Mouse (Mus musculus): ENCODE results near the gene Morc1. TPM values are rescaled to one million over a fixed set of nuclear protein-coding genes. Genes with fewer than 3 reads are reported as not detected.

Gene Morc1
- not detected in 2 replicates for polyA plus RNA-seq (2016; fragmentation: Nextera tagmentation; extraction: Ambion mirVana)

GRCm38 (mm10) chr16:48431027-48431426 lies at the start of gene Morc1:
TSS of gene Morc1 (plus strand) at chr16:48431237.
- DNase-seq (ENCODE audit: low spot score): no peak
- H3K27ac ChIP-seq (replicated peaks): no peak within 1 kb of the TSS
- no peaks in the 10 kb centered on the region for H3K27me3 ChIP-seq (replicated peaks; ENCODE audit: low read depth, poor library complexity, severe bottlenecking)
- no peaks in the 10 kb centered on the region for H3K36me3 ChIP-seq (replicated peaks)
- H3K9me3 ChIP-seq: no peaks in the 10 kb centered on the region
- no peak within 1 kb of the TSS for H3K4me3 ChIP-seq
- H3K4me1 ChIP-seq: 0 out of 2 replicates have a peak, but pooled peaks cover 4% of the 10 kb centered on the region
- WGBS: 93% methylated on average over 15 of the region's 15 CpGs

DNA sequence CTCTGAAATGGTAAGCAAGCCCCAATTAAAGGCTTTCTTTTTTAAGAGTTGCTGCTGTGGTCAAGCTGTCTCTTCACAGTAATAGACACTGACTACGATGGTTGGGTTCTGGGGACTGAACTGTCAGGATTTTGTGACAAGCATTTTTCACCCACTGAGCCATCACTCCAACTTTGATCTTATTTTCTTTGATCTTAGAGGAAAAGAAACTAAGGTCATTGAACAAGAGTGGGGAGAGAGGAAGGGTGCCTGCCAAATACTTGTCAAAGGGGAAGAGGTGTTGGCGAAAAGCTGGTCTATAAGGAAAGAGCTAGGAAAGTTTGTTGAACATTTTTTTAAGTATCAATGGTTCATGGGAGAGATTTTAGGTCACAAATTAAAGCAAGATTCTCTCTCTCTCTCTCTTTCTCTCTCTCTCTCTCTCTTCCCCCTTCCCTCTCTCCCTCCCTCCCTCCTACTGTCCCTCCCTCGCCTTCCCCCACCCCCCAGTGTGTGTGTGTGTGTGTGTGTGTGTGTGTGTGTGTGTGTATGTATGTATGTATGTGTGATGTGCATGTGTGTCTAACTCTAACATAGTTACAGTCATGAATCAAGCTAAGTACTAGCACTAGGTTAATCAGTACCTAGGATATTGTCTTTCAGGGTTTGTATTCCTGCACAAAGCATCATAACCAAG lies 47.3 kb upstream of the Morc1 start:
- H3K27me3 ChIP-seq (replicated peaks; ENCODE audit: low read depth, poor library complexity, severe bottlenecking): no peaks in the 10 kb centered on the region
- no peaks in the 10 kb centered on the region for H3K9me3 ChIP-seq
- no peak for DNase-seq (ENCODE audit: low spot score)
- H3K4me3 ChIP-seq: no peak overlapping the region
- no peaks in the 10 kb centered on the region for H3K4me1 ChIP-seq
- no peaks in the 10 kb centered on the region for H3K36me3 ChIP-seq (replicated peaks)
- 84% methylated on average over 2 of the region's 3 CpGs for whole genome bisulfite sequencing
- no peak overlapping the region for H3K27ac ChIP-seq (replicated peaks)

- H3K4me1 ChIP-seq: no peaks in the 10 kb centered on the region
- H3K36me3 ChIP-seq (replicated peaks): no peaks in the 10 kb centered on the region
- no peak overlapping the region for H3K27ac ChIP-seq (replicated peaks)
- H3K4me3 ChIP-seq: no peak overlapping the region
- no peaks in the 10 kb centered on the region for H3K9me3 ChIP-seq
- H3K27me3 ChIP-seq (replicated peaks; ENCODE audit: low read depth, poor library complexity, severe bottlenecking): no peaks in the 10 kb centered on the region
- no peak for DNase-seq (ENCODE audit: low spot score)
- WGBS: 81% methylated on average over 2 of the region's 2 CpGs
Measured at GRCm38 (mm10) chr16:48386982-48387381, 44.1 kb upstream of the Morc1 start.

DNA sequence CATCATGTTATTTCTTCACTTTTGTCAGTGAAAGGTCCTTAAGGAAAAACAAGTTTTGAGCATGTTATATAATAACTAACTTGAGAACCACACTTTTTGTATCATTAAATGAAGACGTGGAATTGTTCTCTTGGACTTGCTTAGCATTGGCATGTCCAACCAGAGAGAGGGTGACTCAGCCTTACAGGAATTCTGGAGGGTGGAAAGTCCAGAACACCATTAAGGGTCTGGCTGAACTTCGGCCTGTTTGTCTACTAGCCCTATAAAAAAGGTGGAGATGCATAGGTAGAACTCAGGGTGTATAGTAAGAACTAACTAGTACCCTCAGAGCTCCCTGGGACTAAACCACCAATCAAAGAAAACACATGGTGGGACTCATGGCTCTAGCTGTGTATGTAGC lies 35.8 kb upstream of the Morc1 start:
- no peaks in the 10 kb centered on the region for H3K9me3 ChIP-seq
- no peaks in the 10 kb centered on the region for H3K4me1 ChIP-seq
- 95% methylated on average over 2 of the region's 2 CpGs for WGBS
- H3K4me3 ChIP-seq: no peak overlapping the region
- H3K27me3 ChIP-seq (replicated peaks; ENCODE audit: low read depth, poor library complexity, severe bottlenecking): no peaks in the 10 kb centered on the region
- H3K27ac ChIP-seq (replicated peaks): no peak overlapping the region
- DNase-seq (ENCODE audit: low spot score): no peak
- H3K36me3 ChIP-seq (replicated peaks): no peaks in the 10 kb centered on the region

DNA sequence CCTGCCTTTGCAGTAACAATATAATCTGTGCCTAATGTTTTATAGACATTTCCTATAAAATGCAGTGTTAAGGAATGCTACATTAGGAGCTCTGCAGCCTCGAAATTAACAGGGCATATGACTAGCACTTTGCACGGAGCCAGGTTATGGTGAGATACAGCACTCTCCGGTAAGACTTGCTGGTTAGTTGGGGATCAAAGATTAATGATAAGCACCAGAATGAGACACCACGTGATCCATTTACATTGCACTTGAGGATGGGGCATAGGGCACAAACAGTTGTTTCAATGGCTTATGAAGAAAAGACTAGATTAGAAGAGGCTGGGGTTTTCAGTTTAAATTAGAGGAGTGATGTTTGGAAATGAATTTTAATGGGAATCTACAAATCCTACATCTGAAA lies 28.1 kb upstream of the Morc1 start:
- H3K27me3 ChIP-seq (replicated peaks; ENCODE audit: low read depth, poor library complexity, severe bottlenecking): no peaks in the 10 kb centered on the region
- no peaks in the 10 kb centered on the region for H3K36me3 ChIP-seq (replicated peaks)
- H3K27ac ChIP-seq (replicated peaks): no peak overlapping the region
- H3K4me1 ChIP-seq: no peaks in the 10 kb centered on the region
- DNase-seq (ENCODE audit: low spot score): no peak
- H3K9me3 ChIP-seq: no peaks in the 10 kb centered on the region
- WGBS: 84% methylated on average over 4 of the region's 4 CpGs
- no peak overlapping the region for H3K4me3 ChIP-seq

DNA sequence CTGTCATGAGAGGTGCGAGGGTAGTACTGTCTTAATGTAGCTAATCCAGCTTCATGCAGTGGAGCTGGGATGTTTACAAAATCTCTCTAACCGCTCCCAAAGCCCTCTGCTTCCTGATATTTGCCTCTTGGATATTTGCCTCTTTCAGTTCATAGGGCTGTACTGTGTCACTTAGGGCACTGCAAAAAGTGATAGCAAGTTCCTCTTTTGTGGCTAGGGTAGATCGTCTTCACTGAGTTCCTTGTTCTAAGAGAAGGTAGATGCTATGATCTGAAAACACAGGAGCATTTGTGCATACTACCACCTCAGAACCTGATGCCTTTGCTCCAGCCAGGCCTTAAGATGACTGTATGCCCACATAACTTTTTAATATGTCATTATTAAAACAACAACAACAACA lies 27.6 kb upstream of the Morc1 start:
- no peaks in the 10 kb centered on the region for H3K27me3 ChIP-seq (replicated peaks; ENCODE audit: low read depth, poor library complexity, severe bottlenecking)
- H3K4me1 ChIP-seq: no peaks in the 10 kb centered on the region
- 88% methylated on average over 3 of the region's 3 CpGs for WGBS
- H3K36me3 ChIP-seq (replicated peaks): no peaks in the 10 kb centered on the region
- H3K9me3 ChIP-seq: no peaks in the 10 kb centered on the region
- DNase-seq (ENCODE audit: low spot score): no peak
- no peak overlapping the region for H3K4me3 ChIP-seq
- H3K27ac ChIP-seq (replicated peaks): no peak overlapping the region

GRCm38 (mm10) chr16:48404009-48404408 lies 27.0 kb upstream of the Morc1 start:
- Histone ChIP-seq H3K4me1 (no peaks in the 10 kb centered on the region), H3K9me3 (no peaks in the 10 kb centered on the region), H3K4me3 (no peak overlapping the region), H3K36me3 (replicated peaks) (no peaks in the 10 kb centered on the region), H3K27me3 (replicated peaks; ENCODE audit: low read depth, poor library complexity, severe bottlenecking) (no peaks in the 10 kb centered on the region), H3K27ac (replicated peaks) (no peak overlapping the region)
- no peak for DNase-seq (ENCODE audit: low spot score)

DNA sequence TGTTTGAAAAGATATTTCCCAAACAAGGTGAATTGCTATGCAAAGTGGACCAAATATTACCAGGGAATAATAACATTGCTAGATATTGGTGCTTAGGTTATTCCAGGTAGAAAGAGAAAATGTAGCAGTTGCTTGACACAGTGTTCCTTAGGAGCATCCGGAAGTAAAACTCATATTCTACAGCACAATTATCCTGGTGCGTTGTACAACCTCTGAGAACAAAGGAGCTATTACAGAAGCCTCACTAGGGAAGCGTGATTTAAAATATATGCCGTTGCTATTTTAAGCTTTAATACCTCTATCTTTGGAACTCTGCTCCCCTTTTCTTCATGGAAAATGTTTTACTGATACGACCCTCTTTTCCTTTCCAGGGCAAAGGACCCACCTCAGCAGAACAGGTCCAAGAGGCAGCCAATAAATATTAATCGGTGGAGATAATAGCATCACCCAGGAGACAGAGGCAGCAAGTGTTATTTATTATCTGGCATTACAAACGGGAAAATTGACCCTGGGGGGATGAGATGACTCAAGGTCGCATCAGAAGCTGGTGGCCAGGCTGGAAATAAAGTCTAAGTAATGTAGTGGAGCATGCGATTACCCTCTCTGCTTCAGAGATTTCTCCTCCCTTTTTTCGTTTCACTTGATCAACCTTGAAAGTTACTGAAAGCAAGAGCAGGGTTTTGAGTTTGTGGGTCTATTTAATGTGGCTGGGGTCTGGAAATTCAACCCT lies 25.2 kb upstream of the Morc1 start:
- Histone ChIP-seq H3K4me3 (no peak overlapping the region), H3K4me1 (no peaks in the 10 kb centered on the region), H3K9me3 (no peaks in the 10 kb centered on the region), H3K27ac (replicated peaks) (no peak overlapping the region), H3K27me3 (replicated peaks; ENCODE audit: low read depth, poor library complexity, severe bottlenecking) (no peaks in the 10 kb centered on the region), H3K36me3 (replicated peaks) (no peaks in the 10 kb centered on the region)
- DNase-seq (ENCODE audit: low spot score): no peak
- 78% methylated on average over 10 of the region's 10 CpGs for WGBS

DNA sequence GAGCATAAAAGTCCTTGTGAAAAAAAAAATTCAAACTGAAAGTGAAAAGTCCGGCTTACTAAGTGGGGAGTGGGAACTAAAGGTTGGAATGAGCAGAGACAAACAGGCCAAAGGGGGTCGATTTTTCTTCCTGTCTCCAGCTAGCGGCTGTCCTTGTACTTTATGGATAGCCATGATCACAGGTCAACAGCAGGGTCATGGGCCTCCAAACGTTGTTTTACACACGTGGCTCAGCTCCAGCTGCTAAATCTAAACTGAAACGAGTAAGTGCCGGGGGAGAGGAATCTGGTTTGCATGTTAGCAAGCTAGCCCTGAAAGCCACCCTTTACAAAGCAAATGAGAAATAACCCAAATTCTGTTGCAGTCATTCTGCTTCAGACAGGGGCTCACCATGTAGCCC lies 21.5 kb upstream of the Morc1 start:
- WGBS: 64% methylated on average over 7 of the region's 7 CpGs
- Histone ChIP-seq H3K4me1 (no peaks in the 10 kb centered on the region), H3K36me3 (replicated peaks) (no peaks in the 10 kb centered on the region), H3K9me3 (no peaks in the 10 kb centered on the region), H3K27me3 (replicated peaks; ENCODE audit: low read depth, poor library complexity, severe bottlenecking) (no peaks in the 10 kb centered on the region), H3K4me3 (no peak overlapping the region), H3K27ac (replicated peaks) (no peak overlapping the region)
- no peak for DNase-seq (ENCODE audit: low spot score)

GRCm38 (mm10) chr16:48410125-48410524 lies 20.9 kb upstream of the Morc1 start:
- Histone ChIP-seq H3K27ac (replicated peaks) (no peak overlapping the region), H3K4me3 (no peak overlapping the region), H3K9me3 (no peaks in the 10 kb centered on the region), H3K27me3 (replicated peaks; ENCODE audit: low read depth, poor library complexity, severe bottlenecking) (no peaks in the 10 kb centered on the region), H3K4me1 (no peaks in the 10 kb centered on the region), H3K36me3 (replicated peaks) (no peaks in the 10 kb centered on the region)
- no peak for DNase-seq (ENCODE audit: low spot score)
- 75% methylated on average over 3 of the region's 3 CpGs for WGBS

GRCm38 (mm10) chr16:48412246-48412645 lies 18.8 kb upstream of the Morc1 start, which contains the start of gene Gm5485:
TSS of gene Gm5485 (minus strand) at chr16:48412416.
- H3K27me3 ChIP-seq (replicated peaks; ENCODE audit: low read depth, poor library complexity, severe bottlenecking): no peaks in the 10 kb centered on the region
- no peaks in the 10 kb centered on the region for H3K4me1 ChIP-seq
- no peaks in the 10 kb centered on the region for H3K9me3 ChIP-seq
- H3K36me3 ChIP-seq (replicated peaks): no peaks in the 10 kb centered on the region
- H3K27ac ChIP-seq (replicated peaks): no peak within 1 kb of the TSS
- WGBS: 90% methylated on average over 1 of the region's 1 CpGs
- H3K4me3 ChIP-seq: no peak within 1 kb of the TSS
- no peak for DNase-seq (ENCODE audit: low spot score)

DNA sequence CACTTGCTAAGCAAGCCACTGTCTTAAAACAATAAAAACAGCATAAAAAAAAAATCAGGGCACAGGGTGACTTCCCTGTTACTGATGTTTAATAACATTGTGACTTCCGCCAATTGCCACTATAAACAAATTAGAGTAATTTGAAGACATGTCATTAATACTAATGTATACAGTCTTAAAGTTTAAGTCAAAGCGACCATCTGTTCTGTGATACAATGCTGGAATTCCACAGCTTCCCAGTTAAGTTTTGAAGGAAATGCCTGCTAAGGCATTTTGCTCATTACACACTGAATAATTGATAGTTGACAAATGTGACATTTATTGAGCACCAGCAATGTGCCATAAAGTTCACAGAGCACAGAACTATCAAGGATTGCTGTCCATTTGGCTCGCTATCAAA lies 12.5 kb upstream of the Morc1 start:
- Histone ChIP-seq H3K4me3 (no peak overlapping the region), H3K27ac (replicated peaks) (no peak overlapping the region), H3K4me1 (no peaks in the 10 kb centered on the region), H3K27me3 (replicated peaks; ENCODE audit: low read depth, poor library complexity, severe bottlenecking) (no peaks in the 10 kb centered on the region), H3K36me3 (replicated peaks) (no peaks in the 10 kb centered on the region), H3K9me3 (no peaks in the 10 kb centered on the region)
- no peak for DNase-seq (ENCODE audit: low spot score)
- WGBS: 88% methylated on average over 3 of the region's 3 CpGs

GRCm38 (mm10) chr16:48419035-48419434 lies 12.0 kb upstream of the Morc1 start:
- no peak for DNase-seq (ENCODE audit: low spot score)

More at GRCm38 (mm10) chr16:48419035-48419434, 12.0 kb upstream of the Morc1 start:
- WGBS: 90% methylated on average over 2 of the region's 2 CpGs
- Histone ChIP-seq H3K27me3 (replicated peaks; ENCODE audit: low read depth, poor library complexity, severe bottlenecking) (no peaks in the 10 kb centered on the region), H3K9me3 (no peaks in the 10 kb centered on the region), H3K4me3 (no peak overlapping the region), H3K27ac (replicated peaks) (no peak overlapping the region), H3K4me1 (no peaks in the 10 kb centered on the region), H3K36me3 (replicated peaks) (no peaks in the 10 kb centered on the region)

Measured in embryonic facial prominence, embryonic 10.5 days (tissue).